Mouse (Mus musculus): ENCODE data around the gene Tbxas1.

Tbxas1 gene

GRCm38 (mm10) chr6:38900479-38901126 is 25.4 kb downstream of the Tbxas1 start:
- DNase-seq: no peak

DNA sequence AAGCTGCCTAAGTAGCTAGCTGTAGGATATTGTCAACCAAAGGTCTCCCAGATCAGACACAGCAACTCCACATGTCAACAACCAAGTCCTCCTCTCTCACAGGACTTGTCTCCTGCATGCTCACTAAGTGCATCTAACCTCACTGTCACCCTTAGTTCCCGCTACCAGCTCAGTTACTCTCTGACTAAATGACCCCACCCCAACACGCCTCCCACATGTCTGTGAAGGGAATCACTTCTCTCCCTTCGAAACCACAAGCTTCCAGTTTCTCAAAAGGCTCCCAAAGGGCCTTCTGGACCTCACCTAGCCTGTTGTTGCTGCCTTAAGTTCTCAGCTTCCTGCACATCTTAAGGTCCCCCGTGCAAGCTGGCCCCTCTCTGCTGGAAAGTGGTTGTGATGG is 25.9 kb downstream of the Tbxas1 start:
- DNase-seq: no peak

GRCm38 (mm10) chr6:38901636-38902035 is 26.4 kb downstream of the Tbxas1 start:
- no peak for DNase-seq

- no peak for DNase-seq
Measured at GRCm38 (mm10) chr6:38902820-38903439, 27.7 kb downstream of the Tbxas1 start.

- no peak for DNase-seq
Measured at GRCm38 (mm10) chr6:38906005-38906404, 30.8 kb downstream of the Tbxas1 start.

DNA sequence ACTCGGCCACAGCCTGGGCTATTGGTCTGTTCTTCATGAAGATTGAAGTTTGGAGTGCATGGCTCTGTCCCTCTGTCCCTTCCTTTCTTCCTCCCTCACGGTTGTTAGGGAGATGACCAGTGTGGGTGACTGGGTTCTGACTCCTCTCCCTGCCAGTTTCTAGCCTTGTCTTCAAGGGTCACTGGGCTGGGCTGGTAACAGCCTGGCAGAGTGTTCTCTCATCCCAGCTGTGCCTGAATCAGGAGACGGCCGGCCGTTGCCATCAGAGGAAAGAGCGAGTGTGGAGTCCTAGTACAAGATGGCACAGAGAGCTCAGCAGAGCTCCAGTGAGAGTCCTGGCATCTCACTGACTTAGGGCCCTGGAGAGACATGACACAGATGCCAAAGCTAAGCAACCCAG is 33.2 kb downstream of the Tbxas1 start:
- no peak for DNase-seq

DNA sequence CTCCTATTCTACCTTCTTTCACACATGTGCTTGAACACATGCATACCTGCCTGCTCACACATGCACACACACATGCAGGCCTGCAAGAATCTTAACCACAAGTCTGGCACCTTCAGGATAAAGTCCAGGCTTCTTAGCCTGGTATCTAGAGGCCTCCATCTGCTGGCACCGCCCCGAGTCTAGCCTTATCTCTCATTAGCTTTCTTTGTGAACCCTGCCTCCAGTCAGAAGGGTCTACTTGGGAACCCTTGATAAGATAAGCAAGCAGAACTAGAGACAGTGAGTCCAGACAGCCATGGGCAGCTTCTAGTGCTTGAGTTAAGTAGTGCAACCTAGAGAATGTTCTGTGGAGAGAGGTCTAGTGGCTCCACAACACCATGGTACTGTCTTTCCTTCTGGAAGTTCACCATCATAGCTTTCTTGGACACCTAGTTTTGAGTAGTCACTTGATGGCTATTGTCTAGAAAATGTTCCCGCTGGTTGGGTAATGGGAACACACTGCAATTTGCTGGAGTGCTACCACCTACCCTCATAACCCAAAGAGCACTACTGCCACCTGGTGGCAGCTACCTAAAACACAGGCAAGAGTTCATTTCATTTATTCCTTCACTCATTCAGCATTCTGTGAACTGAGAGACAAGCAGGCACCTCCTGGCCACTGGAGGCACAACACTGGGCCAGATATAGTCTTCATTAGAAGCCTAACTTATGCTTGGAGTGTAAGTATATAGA is 35.8 kb downstream of the Tbxas1 start:
- DNase-seq: peak; percentile 79

- DNase-seq: no peak
Measured at GRCm38 (mm10) chr6:38912121-38912660, 37.0 kb downstream of the Tbxas1 start.

GRCm38 (mm10) chr6:38912845-38913244 is 37.6 kb downstream of the Tbxas1 start:
- no peak for DNase-seq

GRCm38 (mm10) chr6:38913386-38914042 is 38.3 kb downstream of the Tbxas1 start:
- no peak for DNase-seq

DNA sequence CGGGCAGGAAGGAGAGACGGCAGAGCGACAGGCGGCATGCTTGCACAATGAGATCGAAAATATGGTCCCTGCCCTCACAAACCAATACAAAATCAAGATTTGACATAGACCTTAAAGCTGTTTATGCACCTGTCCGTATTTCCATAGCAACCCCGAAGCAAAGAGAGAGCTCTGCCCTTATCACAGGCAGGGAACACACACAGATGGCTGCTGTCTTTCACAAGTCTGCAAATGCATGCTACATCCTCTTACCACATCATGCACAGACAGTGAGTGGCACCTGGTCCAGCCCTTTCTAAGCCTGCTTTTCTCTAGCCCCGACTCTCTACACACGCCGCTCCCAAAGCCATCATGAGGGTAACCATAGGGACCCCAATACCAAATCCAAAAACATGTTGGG is 39.0 kb downstream of the Tbxas1 start:
- no peak for DNase-seq

- DNase-seq: no peak
Measured at GRCm38 (mm10) chr6:38915776-38916175, 40.6 kb downstream of the Tbxas1 start.

DNA sequence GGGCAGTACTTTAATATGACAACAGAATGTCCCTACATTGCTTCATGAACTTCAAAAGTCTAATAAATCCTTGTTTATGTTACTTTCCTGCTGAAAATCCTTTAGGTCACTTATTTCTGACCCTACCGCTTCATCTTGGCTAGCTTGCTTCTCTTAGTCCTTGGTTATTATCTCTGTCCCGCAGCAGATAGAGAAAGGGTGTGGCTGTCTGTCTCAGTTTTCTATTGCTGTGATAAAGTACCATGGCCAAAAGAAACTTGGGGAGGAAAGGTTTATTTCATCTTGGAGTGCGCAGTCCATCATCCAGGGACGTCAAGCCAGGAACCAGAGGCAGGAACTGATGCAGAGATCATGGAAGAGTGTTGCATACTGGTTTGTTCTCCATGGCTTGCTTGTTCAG is 41.4 kb downstream of the Tbxas1 start:
- DNase-seq: no peak

DNA sequence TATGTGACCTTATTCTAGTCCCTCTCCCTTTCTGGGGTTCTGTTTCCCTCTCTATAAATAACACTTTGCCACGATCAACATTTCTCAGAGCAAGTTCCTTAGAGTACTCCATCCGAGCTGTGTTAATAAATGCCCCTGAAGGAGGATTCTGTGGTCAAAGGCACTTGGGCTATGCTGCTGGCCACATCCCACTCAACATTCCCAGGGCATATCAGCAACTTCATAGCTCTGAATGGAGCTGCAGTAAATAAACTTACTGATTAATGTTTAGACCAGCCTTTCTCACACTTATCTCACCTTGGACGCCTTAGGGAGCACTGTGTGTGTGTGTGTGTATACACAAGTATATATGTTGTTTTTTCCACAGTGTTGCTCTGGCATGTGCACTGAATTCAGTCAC is 42.2 kb downstream of the Tbxas1 start:
- no peak for DNase-seq

DNA sequence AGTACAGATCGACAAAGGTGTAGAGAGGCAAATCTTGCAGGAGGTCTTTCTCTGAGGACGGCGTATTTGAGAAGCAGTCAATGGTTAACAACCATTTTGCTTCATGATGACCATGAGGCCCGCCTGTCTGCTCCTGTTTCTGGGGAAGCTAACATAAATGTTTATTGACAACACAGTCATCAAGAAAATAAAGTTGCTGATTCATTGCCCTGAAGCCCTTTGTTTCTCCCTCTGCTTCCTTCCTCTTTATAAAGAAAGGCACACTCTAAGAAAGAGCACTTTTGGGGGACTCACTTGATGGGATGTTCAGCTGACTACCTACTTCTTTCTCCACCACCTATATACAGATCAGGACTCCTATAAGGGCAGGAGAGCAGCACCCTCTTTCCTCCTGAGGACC is 43.5 kb downstream of the Tbxas1 start:
- DNase-seq: no peak

- DNase-seq: no peak
Measured at GRCm38 (mm10) chr6:38919135-38919740, 44.0 kb downstream of the Tbxas1 start.

DNA sequence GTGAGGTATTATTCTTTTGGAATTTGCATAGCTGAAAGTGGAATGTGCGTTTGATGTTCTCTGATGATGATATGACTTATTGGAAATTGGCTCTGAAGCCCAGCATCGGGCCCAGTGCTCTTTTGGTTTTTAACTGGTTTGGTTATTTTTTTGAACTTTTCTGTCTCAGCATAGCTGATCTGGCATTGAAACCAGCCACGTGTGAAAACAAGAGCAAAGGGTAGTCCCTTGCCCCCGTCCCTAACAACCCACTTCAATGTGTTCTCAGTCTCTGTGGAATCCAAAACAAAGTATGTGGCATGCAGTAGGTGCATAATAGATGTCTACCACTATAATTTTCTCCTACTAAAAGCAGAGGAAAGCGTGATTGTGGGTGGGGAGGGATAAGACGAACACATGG is 44.9 kb downstream of the Tbxas1 start:
- DNase-seq: no peak

DNA sequence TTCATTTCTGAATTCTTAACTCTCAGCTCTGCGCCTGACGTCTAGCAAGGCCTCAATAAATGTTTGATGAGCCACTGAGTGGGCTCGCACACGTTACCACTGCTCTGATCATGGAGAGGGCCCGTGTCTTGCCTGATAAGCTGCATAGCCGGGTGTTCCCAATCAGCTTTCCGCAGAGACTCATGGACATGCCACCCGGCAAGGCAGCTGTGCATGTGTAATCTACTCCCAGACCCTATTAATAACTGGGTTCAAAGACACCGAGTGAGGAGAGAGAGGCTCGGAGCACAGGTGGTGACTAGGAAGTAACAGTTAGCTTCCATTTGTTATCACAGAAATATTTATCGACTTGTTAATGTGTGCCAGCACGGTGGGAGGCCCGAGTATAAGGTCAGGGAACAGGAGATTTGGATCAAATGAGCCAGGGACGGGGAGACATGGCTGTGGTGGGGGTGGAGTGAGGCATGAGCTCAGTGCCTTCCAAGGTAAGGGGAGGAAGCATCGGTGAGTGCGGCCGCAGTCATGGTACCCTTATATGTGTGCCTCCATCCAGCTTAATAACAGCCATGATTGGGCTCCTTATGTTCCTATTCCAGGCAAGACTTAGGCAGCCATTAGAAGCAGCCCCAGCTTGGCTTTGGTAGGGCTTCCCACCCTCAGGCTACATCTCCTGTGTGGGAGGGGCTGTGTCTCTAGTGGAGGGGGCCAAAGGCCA is 46.0 kb downstream of the Tbxas1 start:
- no peak for DNase-seq

GRCm38 (mm10) chr6:38921810-38922116 is 46.6 kb downstream of the Tbxas1 start:
- no peak for DNase-seq

- no peak for DNase-seq
Measured at GRCm38 (mm10) chr6:38922517-38922916, 47.3 kb downstream of the Tbxas1 start.

- DNase-seq: no peak
Measured at GRCm38 (mm10) chr6:38923450-38923849, 48.2 kb downstream of the Tbxas1 start.
